Mouse (Mus musculus) CH12.LX (cell line): ENCODE measurements around the gene Snupn. TPM values are rescaled to one million over a fixed set of nuclear protein-coding genes. Genes with fewer than 3 reads are reported as not detected.
"Not testable (repeated sequence)": the region's sequence is repeated elsewhere in the genome, so short reads cannot be mapped to it uniquely, and the experiment has no call there.

Experiments used
- DNase-seq: peaks from one replicate; pipeline ENCODE4 v3.0.0-alpha.2; 2013; ENCODE audit errors: extremely low read depth
- H3K27ac ChIP-seq: 2 replicates; pipeline ENCODE4 v1.5.1; 2012; ENCODE audit warnings: low read depth, mild to moderate bottlenecking, control low read depth, moderate library complexity; ENCODE audit not compliant: insufficient read depth
- H3K27me3 ChIP-seq: replicated peaks from 2 replicates; pipeline ENCODE3; 2012; ENCODE audit warnings: inconsistent platforms
- H3K36me3 ChIP-seq, 2 experiments: replicated peaks in 1 of 2; 2 replicates each; pipeline versions ENCODE3 to v1.6.1; 2012; ENCODE audit warnings: inconsistent platforms in 1 of 2, low read length in 1 of 2, mild to moderate bottlenecking in 1 of 2, mixed read lengths in 1 of 2, moderate library complexity in 1 of 2; ENCODE audit not compliant: control insufficient read depth in 1 of 2, insufficient read depth in 1 of 2
- H3K4me1 ChIP-seq, 2 experiments: 2 replicates each; pipeline ENCODE4 v1.6.1; 2012; ENCODE audit warnings: inconsistent platforms in 1 of 2, moderate library complexity in 1 of 2; ENCODE audit not compliant: insufficient read depth in 2 of 2, control insufficient read depth in 1 of 2
- H3K4me2 ChIP-seq: 2 replicates; pipeline ENCODE4 v1.6.1; 2012; ENCODE audit warnings: low read depth, mild to moderate bottlenecking, control low read depth; ENCODE audit not compliant: poor library complexity, insufficient read depth, severe bottlenecking
- H3K4me3 ChIP-seq, 3 experiments: fragments of 150-350 bp in 1 of 3; sonication (generic) in 1 of 3; replicated peaks in 1 of 3; 2 replicates each; pipeline versions ENCODE3 to v1.5.1; 2011 to 2012; ENCODE audit warnings: low read depth in 2 of 3, low read length in 2 of 3, mild to moderate bottlenecking in 2 of 3, moderate library complexity in 2 of 3, control low read depth in 1 of 3, improper control_type of control experiment in 1 of 3, inconsistent platforms in 1 of 3, mixed read lengths in 1 of 3; ENCODE audit not compliant: poor library complexity in 1 of 3
- H3K79me2 ChIP-seq: replicated peaks from 2 replicates; pipeline ENCODE4 v1.6.1; 2012; ENCODE audit warnings: mild to moderate bottlenecking, moderate library complexity; ENCODE audit not compliant: control insufficient read depth, poor library complexity, insufficient read depth, severe bottlenecking; ENCODE audit errors: extremely low read depth
- H3K9ac ChIP-seq: 2 replicates; pipeline ENCODE4 v1.6.1; 2012; ENCODE audit warnings: low read depth, mild to moderate bottlenecking, control low read depth, moderate library complexity; ENCODE audit not compliant: insufficient read depth
- H3K9me3 ChIP-seq: replicated peaks from 2 replicates; pipeline ENCODE3; 2012; ENCODE audit warnings: low read length, inconsistent platforms, mixed read lengths
- BHLHE40 ChIP-seq: IDR thresholded peaks from 2 replicates; pipeline ENCODE4 v1.6.1; 2011; ENCODE audit warnings: mild to moderate bottlenecking, low read depth, low read length, improper control_type of control experiment
- CHD1 ChIP-seq: IDR thresholded peaks from 2 replicates; pipeline ENCODE4 v1.6.1; 2012; ENCODE audit warnings: low read depth, low read length, improper control_type of control experiment, inconsistent platforms
- CTCF ChIP-seq, 2 experiments: IDR thresholded peaks in 1 of 2; conservative IDR thresholded peaks in 1 of 2; 2 replicates each; pipeline ENCODE4 v1.5.1; 2011 to 2012; ENCODE audit warnings: low read depth in 2 of 2, low read length in 2 of 2, improper control_type of control experiment in 1 of 2, inconsistent platforms in 1 of 2, mild to moderate bottlenecking in 1 of 2, moderate library complexity in 1 of 2
- EP300 ChIP-seq: IDR thresholded peaks from 2 replicates; pipeline ENCODE4 v1.6.1; 2011; ENCODE audit warnings: low read length, improper control_type of control experiment
- GABPA ChIP-seq: IDR thresholded peaks from 2 replicates; pipeline ENCODE4 v1.6.1; 2012; ENCODE audit warnings: low read depth, low read length, improper control_type of control experiment, inconsistent platforms; ENCODE audit not compliant: insufficient replicate concordance
- IRF4 ChIP-seq: IDR thresholded peaks from 2 replicates; pipeline ENCODE4 v1.6.1; 2014; ENCODE audit warnings: low read depth, mild to moderate bottlenecking, inconsistent platforms, low read length, improper control_type of control experiment
- JUN ChIP-seq: IDR thresholded peaks from 2 replicates; pipeline ENCODE4 v1.6.1; 2011; ENCODE audit warnings: low read depth, mild to moderate bottlenecking, low read length, improper control_type of control experiment, moderate library complexity; ENCODE audit not compliant: insufficient read depth
- JUND ChIP-seq: conservative IDR thresholded peaks from 2 replicates; pipeline ENCODE4 v1.6.1; 2011; ENCODE audit warnings: low read depth, low read length, improper control_type of control experiment
- MAZ ChIP-seq: IDR thresholded peaks from 2 replicates; pipeline ENCODE4 v1.6.1; 2012; ENCODE audit warnings: low read depth, mild to moderate bottlenecking, inconsistent platforms, low read length, improper control_type of control experiment, moderate library complexity
- MYC ChIP-seq: IDR thresholded peaks from 2 replicates; pipeline ENCODE4 v1.6.1; 2011; ENCODE audit warnings: low read depth, mild to moderate bottlenecking, improper control_type of control experiment, low read length
- NELFE ChIP-seq: IDR thresholded peaks from 2 replicates; pipeline ENCODE4 v1.6.1; 2011; ENCODE audit warnings: low read depth, low read length, improper control_type of control experiment
- NRF1 ChIP-seq: IDR thresholded peaks from 2 replicates; pipeline ENCODE4 v1.6.1; 2014; ENCODE audit warnings: low read depth, mild to moderate bottlenecking, inconsistent platforms, low read length, improper control_type of control experiment, moderate library complexity
- POLR2A ChIP-seq: IDR thresholded peaks from 2 replicates; pipeline ENCODE4 v1.6.1; 2011; ENCODE audit warnings: low read depth, mild to moderate bottlenecking, improper control_type of control experiment, low read length
- POLR2AphosphoS2 ChIP-seq: IDR thresholded peaks from 2 replicates; pipeline ENCODE4 v1.6.1; 2011; ENCODE audit warnings: low read depth, low read length, improper control_type of control experiment
- RAD21 ChIP-seq: IDR thresholded peaks from 2 replicates; pipeline ENCODE4 v1.6.1; 2011; ENCODE audit warnings: low read depth, mild to moderate bottlenecking, low read length, improper control_type of control experiment, moderate library complexity
- SMC3 ChIP-seq: IDR thresholded peaks from 2 replicates; pipeline ENCODE4 v1.6.1; 2011; ENCODE audit warnings: low read depth, low read length, improper control_type of control experiment
- TBP ChIP-seq: conservative IDR thresholded peaks from 2 replicates; pipeline ENCODE4 v1.6.1; 2011; ENCODE audit warnings: low read depth, low read length, improper control_type of control experiment
- TCF12 ChIP-seq: IDR thresholded peaks from 2 replicates; pipeline ENCODE4 v1.6.1; 2014; ENCODE audit warnings: low read depth, mild to moderate bottlenecking, inconsistent platforms, low read length, improper control_type of control experiment
- ZC3H11A ChIP-seq: IDR thresholded peaks from 2 replicates; pipeline ENCODE4 v1.6.1; 2012; ENCODE audit warnings: low read depth, mild to moderate bottlenecking, inconsistent platforms, low read length, improper control_type of control experiment
- ZNF384 ChIP-seq: IDR thresholded peaks from 2 replicates; pipeline ENCODE4 v1.6.1; 2012; ENCODE audit warnings: low read depth, low read length, improper control_type of control experiment, inconsistent platforms
- dilution Hi-C: fragments of 300-500 bp; cut with MboI; formaldehyde crosslinking; loops from 2 replicates; pipeline ENCODE4 v1.14.3; 2020; ENCODE audit warnings: low sequenced_read_pairs; ENCODE audit not compliant: extremely low pct_unique_long_range_greater_than_20kb, extremely low pct_ligation_motif_present
- in situ Hi-C: fragments of 300-500 bp; cut with MboI; formaldehyde crosslinking; loops from 3 replicates; pipeline ENCODE4 v1.14.3; 2019; ENCODE audit warnings: low sequenced_read_pairs, low pct_ligation_motif_present, low pct_unique_long_range_greater_than_20kb, mixed read lengths
- polyA plus RNA-seq: library from polyadenylated mRNA; unstranded; fragments of >175 nt; gene quantifications from 2 replicates; pipeline ENCODE4 v1.2.1, GENCODE M21; 2012; ENCODE audit warnings: low read depth; ENCODE audit not compliant: insufficient read length
- total RNA-seq, 2 experiments: library from RNA; depleted of rRNA; stranded (reverse); fragments of 300-350 nt in 1 of 2; fragments of >200 nt in 1 of 2; gene quantifications; 2 replicates each; pipeline ENCODE4 v1.2.3; 2012 to 2014

Snupn gene
- total and polyA plus RNA-seq, 3 experiments: 18.3 to 25.1 (median 21.2) TPM

DNA sequence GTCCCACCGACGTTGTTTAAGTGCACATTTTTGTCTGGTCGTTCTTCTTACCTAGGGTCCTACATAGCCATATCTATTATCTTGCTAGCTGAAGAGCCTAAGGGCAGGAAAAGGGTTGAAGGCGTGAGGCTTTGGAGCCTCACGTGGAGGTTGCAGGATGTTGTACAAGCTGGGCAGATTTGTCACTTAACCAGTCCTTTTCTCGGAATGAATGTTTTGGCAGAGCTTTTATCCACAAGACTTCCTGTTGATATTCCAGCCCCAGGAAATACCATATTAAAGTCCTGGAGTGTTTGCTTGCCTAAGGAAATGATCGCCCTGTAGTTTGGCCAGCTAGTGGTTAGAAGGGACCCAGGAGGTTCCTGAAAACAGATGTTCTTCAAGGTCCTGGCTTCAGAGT, 12.3 kb upstream of the Snupn start:
- peaks cover 5% of the 10 kb centered on the region for H3K9me3 ChIP-seq
- peaks cover 0 to 32% of the 10 kb centered on the region in 2 experiments for H3K36me3 ChIP-seq
- no peaks in the 10 kb centered on the region for H3K27me3 ChIP-seq
- TF ChIP-seq POLR2AphosphoS2 (no peak), EP300 (no peak), BHLHE40 (peak; percentile 66; the same call in 1 of the 2 replicates), SMC3 (no peak), GABPA (no peak), ZC3H11A (no peak), CHD1 (no peak), NRF1 (no peak), MYC (peak; percentile 10; the same call in 1 of the 2 replicates), MAZ (no peak), NELFE (no peak), TBP (no peak), POLR2A (no peak), ZNF384 (no peak)
- no peak overlapping the region for H3K27ac ChIP-seq
- peak overlapping the region; percentile 95 for H3K9ac ChIP-seq
- in situ Hi-C loops: loop anchor here (5.0 kb wide), 2 partner anchors 36 to 204 kb away; no protein-coding TSS in a partner anchor
- H3K4me1 ChIP-seq: peaks cover 5 to 23% of the 10 kb centered on the region in 2 experiments
- peak overlapping the region; percentile 74 to 99 (median 99) for H3K4me3 ChIP-seq
- peak overlapping the region; percentile 84 for H3K4me2 ChIP-seq
- peaks cover 28% of the 10 kb centered on the region for H3K79me2 ChIP-seq
- DNase-seq: no peak
- dilution Hi-C loops: no loop called here

GRCm38 (mm10) chr9:56947481-56947880, 3.2 kb upstream of the Snupn start:
- in situ Hi-C loops, H3K4me3 ChIP-seq, dilution Hi-C loops, H3K36me3 ChIP-seq, H3K4me2 ChIP-seq: not testable (repeated sequence)
- peaks cover 8 to 16% of the 10 kb centered on the region in 2 experiments for H3K4me1 ChIP-seq
- TF ChIP-seq JUND (peak; percentile 67), ZNF384 (peak; percentile 95), IRF4 (peak; percentile 79), JUN (peak; percentile 48), MYC (peak; percentile 46; the same call in 1 of the 2 replicates), EP300 (peak; percentile 52), CTCF (conservative IDR thresholded peaks at IDR 0.05 in 1 of 2, IDR thresholded peaks at IDR 0.05 in 1 of 2; ENCODE audit: low read depth in 2 of 2, low read length in 2 of 2) (peak; percentile 61 to 78; a peak in 3 of 4 replicates), TCF12 (0 out of 2 replicates have a peak, but pooled peaks have one; percentile 12), MAZ (peak; percentile 45; the same call in 1 of the 2 replicates), SMC3 (peak; percentile 66), RAD21 (peak; percentile 71)
- TF ChIP-seq, all 38 proteins: peak for 11; not testable (repeated sequence) for 27
- H3K27me3 ChIP-seq, H3K9me3 ChIP-seq, H3K27ac ChIP-seq, H3K9ac ChIP-seq, H3K79me2 ChIP-seq: not testable (repeated sequence)
- DNase-seq: peak; percentile 78

GRCm38 (mm10) chr9:56948699-56949098, 2.0 kb upstream of the Snupn start:
- peaks cover 8 to 16% of the 10 kb centered on the region in 2 experiments for H3K4me1 ChIP-seq
- H3K4me3 ChIP-seq, H3K79me2 ChIP-seq, H3K9me3 ChIP-seq, DNase-seq, H3K27ac ChIP-seq, H3K4me2 ChIP-seq, dilution Hi-C loops, H3K9ac ChIP-seq, H3K36me3 ChIP-seq, in situ Hi-C loops, H3K27me3 ChIP-seq: not testable (repeated sequence)
